Mouse (Mus musculus): Measurements from ENCODE around the gene Vangl1.

The Vangl1 gene

GRCm38 (mm10) chr3:102142947-102143346 is 61.5 kb downstream of the Vangl1 start:
- DNase-seq (ENCODE audit: low spot score in 2 of 2), result no peak

- DNase-seq (ENCODE audit: low spot score in 2 of 2), result no peak
These were observed 62.6 kb downstream of the Vangl1 start for GRCm38 (mm10) chr3:102141893-102142292.

DNA sequence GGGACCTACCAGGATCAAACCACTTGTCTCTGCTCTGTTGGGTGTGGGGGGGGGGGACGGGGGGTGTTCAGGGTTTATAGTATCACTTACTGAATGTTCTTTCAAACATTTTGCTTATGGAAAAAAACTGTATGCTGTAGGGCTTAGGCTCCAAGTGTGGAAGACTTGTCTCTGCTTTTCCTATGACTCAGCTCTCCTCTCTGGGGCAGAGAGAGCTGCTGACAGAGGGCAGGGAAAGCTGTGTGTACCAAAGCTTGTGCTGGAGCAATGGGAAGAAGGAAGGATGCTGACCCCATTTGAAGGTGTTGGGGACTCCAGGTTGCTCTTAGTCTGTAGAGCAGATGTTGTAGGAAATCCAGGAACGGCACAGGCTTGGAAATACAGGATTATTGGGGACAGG is 63.0 kb downstream of the Vangl1 start:
- no peak for DNase-seq (ENCODE audit: low spot score in 2 of 2)

GRCm38 (mm10) chr3:102140606-102141005 is 63.9 kb downstream of the Vangl1 start:
- no peak for DNase-seq (ENCODE audit: low spot score in 2 of 2)

- DNase-seq (ENCODE audit: low spot score in 2 of 2), result no peak
These were observed 65.6 kb downstream of the Vangl1 start for GRCm38 (mm10) chr3:102138899-102139298.

DNA sequence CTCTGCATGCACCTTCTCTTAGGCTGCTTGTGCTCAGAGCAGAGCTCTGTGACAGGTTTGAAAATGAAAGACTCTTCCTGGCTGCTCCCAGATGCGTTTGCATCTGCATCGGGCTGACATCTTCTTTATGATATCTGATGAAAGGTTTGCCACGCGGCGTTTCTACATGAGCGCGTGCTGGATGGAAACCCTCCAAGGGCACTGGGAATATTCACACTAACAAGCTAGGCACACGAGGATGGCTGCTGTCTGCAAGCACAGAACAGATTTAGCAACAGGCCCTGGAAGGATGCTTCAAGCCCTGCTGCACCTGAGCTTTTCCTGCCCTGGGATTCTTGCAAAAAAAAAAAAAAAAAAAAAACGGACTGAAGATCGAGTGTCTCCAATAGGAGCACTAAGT is 67.3 kb downstream of the Vangl1 start:
- no peak for DNase-seq (ENCODE audit: low spot score in 2 of 2)

DNA sequence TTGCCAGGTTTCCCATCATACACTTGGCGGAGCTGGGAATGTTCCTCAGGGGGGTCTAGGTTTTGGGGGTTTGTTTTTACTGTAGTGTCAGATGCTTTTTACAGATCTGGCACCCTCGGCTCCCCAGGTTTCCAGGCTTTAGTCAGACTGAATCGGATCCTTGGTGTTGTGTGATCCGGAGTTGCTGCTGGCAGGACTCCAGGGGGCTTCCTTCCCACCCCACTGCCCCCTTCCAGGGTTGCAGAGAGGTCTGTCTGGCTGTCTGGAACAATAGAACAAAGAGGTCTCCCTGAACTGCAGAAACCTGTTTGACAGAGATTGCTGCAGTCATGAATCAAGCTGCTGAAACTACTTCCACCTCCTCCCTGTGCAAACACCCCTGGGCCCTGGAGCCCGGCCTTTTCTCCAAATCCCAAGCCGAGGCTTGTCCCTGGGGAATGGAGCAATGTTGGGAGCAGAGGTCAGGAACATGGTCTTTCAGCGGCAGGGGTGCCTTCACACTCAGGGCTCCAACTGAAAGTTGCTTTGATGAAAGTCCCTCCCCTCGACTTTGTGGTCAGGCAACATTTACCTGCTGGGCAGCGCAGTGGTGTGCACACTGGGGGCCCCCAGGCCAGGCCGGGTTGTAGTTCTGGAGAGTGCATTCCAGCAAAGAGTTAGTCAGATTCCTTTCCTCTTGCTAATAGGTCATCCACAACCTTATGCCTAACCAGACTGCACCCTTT is 68.9 kb downstream of the Vangl1 start:
- DNase-seq (ENCODE audit: low spot score in 2 of 2), result no peak

GRCm38 (mm10) chr3:102131627-102132324 is 72.7 kb downstream of the Vangl1 start:
- DNase-seq (ENCODE audit: low spot score in 2 of 2), result no peak

- no peak for DNase-seq (ENCODE audit: low spot score in 2 of 2)
These were observed 74.0 kb downstream of the Vangl1 start for GRCm38 (mm10) chr3:102130478-102130877.

DNA sequence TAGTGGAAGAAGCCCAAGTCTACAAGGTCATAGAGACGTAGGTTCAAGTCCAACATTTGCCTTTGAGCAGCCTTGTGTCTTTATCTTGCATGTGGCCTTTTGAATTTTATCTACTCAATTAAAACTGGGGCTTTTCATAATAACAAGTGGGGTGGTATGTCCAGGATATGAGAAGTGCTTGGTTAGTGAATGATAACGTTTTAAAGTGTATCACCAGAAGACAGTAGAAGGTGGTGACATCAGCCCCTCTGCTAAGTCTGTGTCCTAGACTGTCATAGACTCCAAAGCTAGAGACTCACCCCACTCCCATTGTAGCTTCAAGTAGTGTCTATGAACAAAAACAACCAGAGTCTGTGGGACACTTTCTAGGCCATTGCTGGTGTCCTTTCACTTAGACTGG is 76.3 kb downstream of the Vangl1 start:
- DNase-seq (ENCODE audit: low spot score in 2 of 2), result no peak

GRCm38 (mm10) chr3:102127114-102127513 is 77.4 kb downstream of the Vangl1 start:
- no peak for DNase-seq (ENCODE audit: low spot score in 2 of 2)

GRCm38 (mm10) chr3:102125546-102125945 is 78.9 kb downstream of the Vangl1 start:
- DNase-seq (ENCODE audit: low spot score in 2 of 2), result no peak

- no peak for DNase-seq (ENCODE audit: low spot score in 2 of 2)
These were observed 80.8 kb downstream of the Vangl1 start for GRCm38 (mm10) chr3:102123654-102124053.

GRCm38 (mm10) chr3:102122046-102122445 is 82.4 kb downstream of the Vangl1 start:
- DNase-seq (ENCODE audit: low spot score in 2 of 2), result no peak

DNA sequence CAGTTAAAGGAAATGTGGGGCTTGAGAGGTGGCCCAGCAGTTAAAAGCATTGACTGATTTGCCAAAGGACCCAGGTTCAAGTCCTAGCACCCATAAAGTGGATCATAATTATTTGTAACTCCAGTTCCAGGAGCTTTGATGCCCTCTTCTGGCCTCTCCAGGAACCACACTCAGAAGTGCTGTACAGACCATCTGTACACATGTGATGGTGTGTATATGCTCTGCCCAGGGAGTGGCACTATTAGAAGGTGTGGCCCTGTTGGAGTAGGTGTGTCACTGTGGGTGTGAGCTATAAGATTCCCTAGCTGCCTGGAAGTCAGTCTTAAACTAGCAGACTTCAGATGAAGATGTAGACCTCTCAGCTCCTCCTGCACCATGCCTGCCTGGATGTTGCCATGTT is 83.5 kb downstream of the Vangl1 start:
- DNase-seq (ENCODE audit: low spot score in 2 of 2), result no peak

DNA sequence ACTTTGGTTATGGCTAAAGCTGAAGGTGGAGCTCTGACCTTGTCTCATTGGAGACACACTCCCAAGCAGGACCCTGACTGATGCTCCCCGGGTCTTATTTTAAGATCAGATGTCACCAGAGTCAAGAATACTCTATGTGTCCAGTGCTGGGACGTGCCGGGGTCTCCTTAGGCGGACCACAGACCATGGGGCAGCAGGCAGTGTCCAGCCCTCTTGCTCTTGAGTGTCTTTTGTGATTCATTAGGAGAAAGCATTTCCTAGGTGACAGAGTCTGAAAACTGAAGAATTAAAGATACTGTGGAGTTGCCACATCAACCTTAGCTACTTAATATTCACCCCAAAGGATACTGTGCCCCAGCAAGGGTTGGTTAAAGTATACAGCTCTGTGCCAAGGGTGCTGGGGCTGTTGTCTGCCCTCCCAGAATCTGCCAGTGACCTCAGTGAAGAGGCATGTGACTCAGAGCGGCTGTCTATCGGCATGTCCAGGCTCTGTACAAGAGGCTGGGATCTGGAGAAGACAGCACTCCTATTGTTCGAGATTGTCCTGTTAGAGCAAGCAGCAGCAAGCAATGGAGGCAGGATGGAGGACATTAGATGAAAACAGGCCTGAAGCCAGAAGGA is 92.4 kb downstream of the Vangl1 start:
- DNase-seq (ENCODE audit: low spot score in 2 of 2), result no peak

GRCm38 (mm10) chr3:102108201-102108600 is 96.3 kb downstream of the Vangl1 start:
- no peak for DNase-seq (ENCODE audit: low spot score in 2 of 2)

- no peak for DNase-seq (ENCODE audit: low spot score in 2 of 2)
These were observed 100.5 kb downstream of the Vangl1 start for GRCm38 (mm10) chr3:102103811-102104565.
